In genomic region chr11:120304350-120304694, GRCm38 (mm10) we compare ENCODE assay signal across 8 mouse cellular contexts. TPM values are rescaled to one million over a fixed set of nuclear protein-coding genes. Genes with fewer than 3 reads are reported as not detected.
DNase-seq lines count a peak whose midpoint lies in the region; ATAC-seq lines count a peak whose summit lies in the region.

No protein-coding gene starts in this region.

- ATAC-seq in heart, embryonic 14.5 days (ENCODE audit: insufficient number of reproducible peaks, insufficient read depth, low FRiP score, low read depth), result no peak
- ATAC-seq in erythroid progenitor cell, adult 5-6 weeks (replicated peaks; ENCODE audit: low FRiP score, poor library complexity, severe bottlenecking), result 0 out of 2 replicates have a peak, but pooled peaks have one; percentile 8
- peak; percentile 1; the same call in 1 of the 2 replicates for ATAC-seq in kidney, embryonic 14.5 days (ENCODE audit: low FRiP score, low TSS enrichment)
- ATAC-seq in midbrain, embryonic 14.5 days (ENCODE audit: low FRiP score, low TSS enrichment), result no peak

- no peak overlapping the region for H3K4me3 ChIP-seq in heart, embryonic 14.5 days (ENCODE audit: control insufficient read depth in 1 of 2, insufficient read depth in 1 of 2, low read depth in 1 of 2, low read length in 2 of 2)
- H3K4me3 ChIP-seq in kidney, embryonic 14.5 days (ENCODE audit: low read length), result no peak overlapping the region
- peak overlapping the region; percentile 45; the same call in 1 of the 2 replicates for H3K4me3 ChIP-seq in midbrain, embryonic 14.5 days (replicated peaks; ENCODE audit: low read depth, low read length)

- DNase-seq in heart, adult 18-20 months, result no peak
- no peak for DNase-seq in midbrain, embryonic 14.5 days
- no peak for DNase-seq in left cerebral cortex, adult 18-20 months (ENCODE audit: low spot score in 2 of 2)
- DNase-seq in left cerebral cortex, adult 11 months (ENCODE audit: low spot score), result no peak
- DNase-seq in urinary bladder, postnatal 14 days (ENCODE audit: low spot score), result no peak

- H3K36me3 ChIP-seq in heart, embryonic 14.5 days (ENCODE audit: control insufficient read depth, insufficient read depth, low read length), result no peaks in the 10 kb centered on the region
- H3K36me3 ChIP-seq in kidney, embryonic 14.5 days (ENCODE audit: control insufficient read depth, insufficient read depth, low read length), result no peaks in the 10 kb centered on the region
- no peaks in the 10 kb centered on the region for H3K36me3 ChIP-seq in midbrain, embryonic 14.5 days (ENCODE audit: control insufficient read depth, insufficient read depth, low read length)

- no peak overlapping the region for H3K9ac ChIP-seq in heart, embryonic 14.5 days (ENCODE audit: low read length)
- no peak overlapping the region for H3K9ac ChIP-seq in kidney, embryonic 14.5 days (ENCODE audit: low read depth, low read length)
- no peak overlapping the region; the same call in 1 of the 2 replicates for H3K9ac ChIP-seq in midbrain, embryonic 14.5 days (replicated peaks; ENCODE audit: low read length)

- H3K4me2 ChIP-seq in heart, embryonic 14.5 days (ENCODE audit: low read length), result peak overlapping the region; percentile 78
- H3K4me2 ChIP-seq in kidney, embryonic 14.5 days (replicated peaks; ENCODE audit: low read depth, low read length), result peak overlapping the region; percentile 64
- H3K4me2 ChIP-seq in midbrain, embryonic 14.5 days (ENCODE audit: low read length), result peak overlapping the region; percentile 80

- peaks cover 37 to 43% of the 10 kb centered on the region in 2 experiments for H3K4me1 ChIP-seq in heart, embryonic 14.5 days (ENCODE audit: control insufficient read depth in 2 of 2, insufficient read depth in 2 of 2, low read length in 2 of 2)
- H3K4me1 ChIP-seq in kidney, embryonic 14.5 days (ENCODE audit: control insufficient read depth, insufficient read depth, low read length), result peaks cover 34% of the 10 kb centered on the region
- H3K4me1 ChIP-seq in midbrain, embryonic 14.5 days (ENCODE audit: control insufficient read depth, insufficient read depth, low read length), result peaks cover 40% of the 10 kb centered on the region

- peak overlapping the region in 1 of 2 experiments; percentile 81; a peak in 2 of 4 replicates for H3K27ac ChIP-seq in heart, embryonic 14.5 days (replicated peaks in 1 of 2; ENCODE audit: control insufficient read depth in 1 of 2, insufficient read depth in 1 of 2, low read depth in 2 of 2, low read length in 2 of 2)
- peak overlapping the region; percentile 56; the same call in 1 of the 2 replicates for H3K27ac ChIP-seq in kidney, embryonic 14.5 days (ENCODE audit: low read depth, low read length)
- H3K27ac ChIP-seq in midbrain, embryonic 14.5 days (replicated peaks; ENCODE audit: low read depth, low read length), result peak overlapping the region; percentile 93; the same call in 1 of the 2 replicates

- no peaks in the 10 kb centered on the region for H3K27me3 ChIP-seq in heart, embryonic 14.5 days (ENCODE audit: control insufficient read depth, insufficient read depth, low read length)
- no peaks in the 10 kb centered on the region for H3K27me3 ChIP-seq in kidney, embryonic 14.5 days (ENCODE audit: control insufficient read depth, insufficient read depth, low read length)
- H3K27me3 ChIP-seq in midbrain, embryonic 14.5 days (ENCODE audit: control insufficient read depth, insufficient read depth, low read length), result peaks cover 7% of the 10 kb centered on the region; the same call in 1 of the 2 replicates

- H3K9me3 ChIP-seq in heart, embryonic 14.5 days (ENCODE audit: control insufficient read depth, low read length), result no peaks in the 10 kb centered on the region
- no peaks in the 10 kb centered on the region for H3K9me3 ChIP-seq in kidney, embryonic 14.5 days (ENCODE audit: control insufficient read depth, low read length)
- H3K9me3 ChIP-seq in midbrain, embryonic 14.5 days (ENCODE audit: control insufficient read depth, low read length), result no peaks in the 10 kb centered on the region

- 40% methylated on average over 5 of the region's 5 CpGs for WGBS in heart, embryonic 14.5 days
- 12% methylated on average over 5 of the region's 5 CpGs for WGBS in kidney, embryonic 14.5 days
- WGBS in midbrain, embryonic 14.5 days, result 34% methylated on average over 5 of the region's 5 CpGs

RNA-seq across cellular contexts. Expression of gene Actg1, which starts 44.0 kb away (rescaled TPM):
- polyA plus RNA-seq in heart, embryonic 14.5 days (2014; fragmentation: Nextera tagmentation; extraction: Ambion mirVana), result 979 and 1,136 TPM in 2 replicates
- 100 to 1,000 TPM; 286 to 296 TPM for total RNA-seq in heart, adult 18-20 months (2021)
- 531 and 597 TPM in 2 replicates for total RNA-seq in erythroid progenitor cell, adult 5-6 weeks (2015; ENCODE audit: low replicate concordance)
- total RNA-seq in erythroid progenitor cell, adult 5-6 weeks (2017; ENCODE audit: low replicate concordance), result 282 and 330 TPM in 2 replicates
- 2,303 and 2,603 TPM in 2 replicates for polyA plus RNA-seq in kidney, embryonic 14.5 days (2014; fragmentation: Nextera tagmentation; extraction: Ambion mirVana)
- polyA plus RNA-seq in midbrain, embryonic 14.5 days (2014; fragmentation: Nextera tagmentation; extraction: Ambion mirVana), result 4,502 and 4,930 TPM in 2 replicates
- 1,000 to 10,000 TPM; 1,195 to 1,258 TPM for total RNA-seq in left cerebral cortex, adult 18-20 months (2021)

RNA-seq across cellular contexts. Expression of gene Fscn2, which starts 57.0 kb away (rescaled TPM):
- 0.62 and 1.1 TPM in 2 replicates for polyA plus RNA-seq in heart, embryonic 14.5 days (2014; fragmentation: Nextera tagmentation; extraction: Ambion mirVana)
- not detected for total RNA-seq in heart, adult 18-20 months (2021)
- total RNA-seq in erythroid progenitor cell, adult 5-6 weeks (2015; ENCODE audit: low replicate concordance), result not detected in 2 replicates
- not detected in 2 replicates for total RNA-seq in erythroid progenitor cell, adult 5-6 weeks (2017; ENCODE audit: low replicate concordance)
- polyA plus RNA-seq in kidney, embryonic 14.5 days (2014; fragmentation: Nextera tagmentation; extraction: Ambion mirVana), result 0.62 and 1.6 TPM in 2 replicates
- polyA plus RNA-seq in midbrain, embryonic 14.5 days (2014; fragmentation: Nextera tagmentation; extraction: Ambion mirVana), result 1.7 and 2.5 TPM in 2 replicates
- not detected for total RNA-seq in left cerebral cortex, adult 18-20 months (2021)

Comparison
In these comparisons a context has a peak if more than half of its experiments do, and no peak if none do; other contexts are left out.
1. ATAC-seq: peak in erythroid progenitor cell, adult 5-6 weeks (single experiment) and kidney, embryonic 14.5 days (single experiment); none in heart, embryonic 14.5 days (single experiment) and midbrain, embryonic 14.5 days (single experiment).
2. Peak in every context shown above with its lines, with median percentiles within 50 percentile points of each other: H3K4me2 ChIP-seq.